Mouse (Mus musculus): Measurements from ENCODE around the gene Lig3. TPM values are rescaled to one million over a fixed set of nuclear protein-coding genes. Genes with fewer than 3 reads are reported as not detected.

Gene Lig3
- polyA plus RNA-seq, 1 experiment from 2014 or later = 29.6 TPM

- Histone ChIP-seq H3K9me3 (ENCODE audit: control insufficient read depth, low read length) (no peaks in the 10 kb centered on the region), H3K36me3 (ENCODE audit: control insufficient read depth, insufficient read depth, low read length) (no peaks in the 10 kb centered on the region), H3K4me2 (peak overlapping the region; percentile 74), H3K27me3 (replicated peaks; ENCODE audit: control insufficient read depth, insufficient read depth, low read length) (no peaks in the 10 kb centered on the region), H3K4me3 (ENCODE audit: low read depth, low read length) (peak overlapping the region; percentile 83), H3K27ac (ENCODE audit: low read depth, low read length) (0 out of 2 replicates have a peak overlapping the region, but pooled peaks have one; percentile 93), H3K9ac (ENCODE audit: low read depth, low read length) (peak overlapping the region; percentile 89), H3K4me1 (replicated peaks; ENCODE audit: control insufficient read depth, insufficient read depth, low read length) (peaks cover 15% of the 10 kb centered on the region)
- DNase-seq (ENCODE audit: low spot score) (no peak), ATAC-seq (replicated peaks; ENCODE audit: low FRiP score) (no peak)
- WGBS = 14% methylated on average over 4 of the region's 4 CpGs
Measured at GRCm38 (mm10) chr11:82763261-82763660, 17.6 kb upstream of the Lig3 start.

- H3K27ac ChIP-seq (ENCODE audit: low read depth, low read length) = peak within 1 kb of the TSS; percentile 93
- WGBS = 1% methylated on average over 44 of the region's 44 CpGs
- no peaks in the 10 kb centered on the region for H3K9me3 ChIP-seq (ENCODE audit: control insufficient read depth, low read length)
- ATAC-seq (replicated peaks; ENCODE audit: low FRiP score) (peak; percentile 100), DNase-seq (ENCODE audit: low spot score) (peak; percentile 85)
- peak within 1 kb of the TSS; percentile 89 for H3K9ac ChIP-seq (ENCODE audit: low read depth, low read length)
- no peaks in the 10 kb centered on the region for H3K36me3 ChIP-seq (ENCODE audit: control insufficient read depth, insufficient read depth, low read length)
- H3K4me1 ChIP-seq (replicated peaks; ENCODE audit: control insufficient read depth, insufficient read depth, low read length) = peaks cover 15% of the 10 kb centered on the region
- H3K4me2 ChIP-seq = peak within 1 kb of the TSS; percentile 91
- peak within 1 kb of the TSS; percentile 83 for H3K4me3 ChIP-seq (ENCODE audit: low read depth, low read length)
- no peaks in the 10 kb centered on the region for H3K27me3 ChIP-seq (replicated peaks; ENCODE audit: control insufficient read depth, insufficient read depth, low read length)
Measured at GRCm38 (mm10) chr11:82763742-82764437, 17.0 kb upstream of the Lig3 start, which contains the start of the genes Cct6b and Zfp830. Gene Cct6b, minus strand, starts transcription at chr11:82764321. Gene Zfp830, plus strand, starts transcription at chr11:82764345.

GRCm38 (mm10) chr11:82764438-82764924 is 16.4 kb upstream of the Lig3 start:
- H3K4me3 ChIP-seq (ENCODE audit: low read depth, low read length) = peak overlapping the region; percentile 83
- under 1% methylated on average over 28 of the region's 28 CpGs for WGBS
- H3K9ac ChIP-seq (ENCODE audit: low read depth, low read length) = peak overlapping the region; percentile 89
- H3K4me1 ChIP-seq (replicated peaks; ENCODE audit: control insufficient read depth, insufficient read depth, low read length) = peaks cover 15% of the 10 kb centered on the region
- ATAC-seq (replicated peaks; ENCODE audit: low FRiP score) = peak; percentile 63
- no peak for DNase-seq (ENCODE audit: low spot score)
- H3K9me3 ChIP-seq (ENCODE audit: control insufficient read depth, low read length) = no peaks in the 10 kb centered on the region
- peak overlapping the region; percentile 93; the same call in 1 of the 2 replicates for H3K27ac ChIP-seq (ENCODE audit: low read depth, low read length)
- H3K36me3 ChIP-seq (ENCODE audit: control insufficient read depth, insufficient read depth, low read length) = no peaks in the 10 kb centered on the region
- no peaks in the 10 kb centered on the region for H3K27me3 ChIP-seq (replicated peaks; ENCODE audit: control insufficient read depth, insufficient read depth, low read length)
- H3K4me2 ChIP-seq = peak overlapping the region; percentile 91

- WGBS = 51% methylated on average over 5 of the region's 5 CpGs
- DNase-seq (ENCODE audit: low spot score) = no peak
Measured at GRCm38 (mm10) chr11:82780134-82780533, 774 bp upstream of the Lig3 start.

GRCm38 (mm10) chr11:82782197-82782596 is 1.3 kb downstream of the Lig3 start:
- Histone ChIP-seq H3K36me3 (ENCODE audit: control insufficient read depth, insufficient read depth, low read length) (peaks cover 9% of the 10 kb centered on the region), H3K4me1 (replicated peaks; ENCODE audit: control insufficient read depth, insufficient read depth, low read length) (peaks cover 16% of the 10 kb centered on the region), H3K27ac (ENCODE audit: low read depth, low read length) (peak overlapping the region; percentile 91; the same call in 1 of the 2 replicates), H3K4me2 (peak overlapping the region; percentile 92), H3K9me3 (ENCODE audit: control insufficient read depth, low read length) (no peaks in the 10 kb centered on the region), H3K4me3 (ENCODE audit: low read depth, low read length) (peak overlapping the region; percentile 89), H3K9ac (ENCODE audit: low read depth, low read length) (peak overlapping the region; percentile 93), H3K27me3 (replicated peaks; ENCODE audit: control insufficient read depth, insufficient read depth, low read length) (no peaks in the 10 kb centered on the region)
- DNase-seq (ENCODE audit: low spot score) (no peak), ATAC-seq (replicated peaks; ENCODE audit: low FRiP score) (no peak)
- 43% methylated on average over 6 of the region's 6 CpGs for WGBS

More at GRCm38 (mm10) chr11:82780134-82780533, 774 bp upstream of the Lig3 start:
- Histone ChIP-seq H3K4me1 (replicated peaks; ENCODE audit: control insufficient read depth, insufficient read depth, low read length) (peaks cover 16% of the 10 kb centered on the region), H3K9me3 (ENCODE audit: control insufficient read depth, low read length) (no peaks in the 10 kb centered on the region), H3K27me3 (replicated peaks; ENCODE audit: control insufficient read depth, insufficient read depth, low read length) (no peaks in the 10 kb centered on the region), H3K4me2 (peak overlapping the region; percentile 92), H3K9ac (ENCODE audit: low read depth, low read length) (peak overlapping the region; percentile 93), H3K27ac (ENCODE audit: low read depth, low read length) (no peak overlapping the region; the same call in 1 of the 2 replicates), H3K4me3 (ENCODE audit: low read depth, low read length) (peak overlapping the region; percentile 89), H3K36me3 (ENCODE audit: control insufficient read depth, insufficient read depth, low read length) (peaks cover 4% of the 10 kb centered on the region)
- no peak for ATAC-seq (replicated peaks; ENCODE audit: low FRiP score)

- no peak overlapping the region for H3K4me2 ChIP-seq
- no peak overlapping the region for H3K9ac ChIP-seq (ENCODE audit: low read depth, low read length)
- H3K27ac ChIP-seq (ENCODE audit: low read depth, low read length) = no peak overlapping the region
- H3K4me1 ChIP-seq (replicated peaks; ENCODE audit: control insufficient read depth, insufficient read depth, low read length) = peaks cover 16% of the 10 kb centered on the region
- ATAC-seq (replicated peaks; ENCODE audit: low FRiP score) (no peak), DNase-seq (ENCODE audit: low spot score) (no peak)
- 86% methylated on average over 11 of the region's 11 CpGs for WGBS
- H3K9me3 ChIP-seq (ENCODE audit: control insufficient read depth, low read length) = no peaks in the 10 kb centered on the region
- peaks cover 14% of the 10 kb centered on the region for H3K36me3 ChIP-seq (ENCODE audit: control insufficient read depth, insufficient read depth, low read length)
- H3K27me3 ChIP-seq (replicated peaks; ENCODE audit: control insufficient read depth, insufficient read depth, low read length) = no peaks in the 10 kb centered on the region
- no peak overlapping the region for H3K4me3 ChIP-seq (ENCODE audit: low read depth, low read length)
Measured at GRCm38 (mm10) chr11:82783453-82783852, 2.5 kb downstream of the Lig3 start.

- Histone ChIP-seq H3K27me3 (replicated peaks; ENCODE audit: control insufficient read depth, insufficient read depth, low read length) (no peaks in the 10 kb centered on the region), H3K27ac (ENCODE audit: low read depth, low read length) (no peak overlapping the region), H3K9me3 (ENCODE audit: control insufficient read depth, low read length) (no peaks in the 10 kb centered on the region), H3K4me3 (ENCODE audit: low read depth, low read length) (no peak overlapping the region), H3K9ac (ENCODE audit: low read depth, low read length) (no peak overlapping the region), H3K4me2 (no peak overlapping the region), H3K4me1 (replicated peaks; ENCODE audit: control insufficient read depth, insufficient read depth, low read length) (no peaks in the 10 kb centered on the region), H3K36me3 (ENCODE audit: control insufficient read depth, insufficient read depth, low read length) (peaks cover 32% of the 10 kb centered on the region)
- 72% methylated on average over 3 of the region's 3 CpGs for WGBS
- no peak for DNase-seq (ENCODE audit: low spot score)
- no peak for ATAC-seq (replicated peaks; ENCODE audit: low FRiP score)
Measured at GRCm38 (mm10) chr11:82806656-82807055, 25.7 kb downstream of the Lig3 start.

GRCm38 (mm10) chr11:82807370-82807769 is 26.5 kb downstream of the Lig3 start:
- Histone ChIP-seq H3K4me3 (ENCODE audit: low read depth, low read length) (no peak overlapping the region), H3K4me2 (no peak overlapping the region), H3K9me3 (ENCODE audit: control insufficient read depth, low read length) (no peaks in the 10 kb centered on the region), H3K9ac (ENCODE audit: low read depth, low read length) (no peak overlapping the region), H3K36me3 (ENCODE audit: control insufficient read depth, insufficient read depth, low read length) (peaks cover 27% of the 10 kb centered on the region), H3K27me3 (replicated peaks; ENCODE audit: control insufficient read depth, insufficient read depth, low read length) (no peaks in the 10 kb centered on the region), H3K27ac (ENCODE audit: low read depth, low read length) (no peak overlapping the region), H3K4me1 (replicated peaks; ENCODE audit: control insufficient read depth, insufficient read depth, low read length) (no peaks in the 10 kb centered on the region)
- 84% methylated on average over 3 of the region's 3 CpGs for WGBS
- no peak for ATAC-seq (replicated peaks; ENCODE audit: low FRiP score)
- no peak for DNase-seq (ENCODE audit: low spot score)

Data from liver, embryonic 11.5 days (tissue).